Mouse (Mus musculus): ENCODE measurements at regions not wholly inside any gene's neighbourhood (a gene's known extent, or its start where the extent isn't known, plus 50 kb on each side); places are given as distances from the start of the nearest gene placed in this dataset. TPM values are rescaled to one million over a fixed set of nuclear protein-coding genes. Genes with fewer than 3 reads are reported as not detected.

Small RNAs in the stretch of these regions (microRNA-seq; reads per million reads assigned to microRNA genes)
- not detected for gene Gm24063
